Mouse (Mus musculus) urinary bladder, postnatal 14 days (tissue): ENCODE measurements around the gene Vwce.

ENCODE experiments used
- DNase-seq: peaks from one replicate; pipeline ENCODE4 v3.0.0; 2021; ENCODE audit warnings: low spot score

The Vwce gene

DNA sequence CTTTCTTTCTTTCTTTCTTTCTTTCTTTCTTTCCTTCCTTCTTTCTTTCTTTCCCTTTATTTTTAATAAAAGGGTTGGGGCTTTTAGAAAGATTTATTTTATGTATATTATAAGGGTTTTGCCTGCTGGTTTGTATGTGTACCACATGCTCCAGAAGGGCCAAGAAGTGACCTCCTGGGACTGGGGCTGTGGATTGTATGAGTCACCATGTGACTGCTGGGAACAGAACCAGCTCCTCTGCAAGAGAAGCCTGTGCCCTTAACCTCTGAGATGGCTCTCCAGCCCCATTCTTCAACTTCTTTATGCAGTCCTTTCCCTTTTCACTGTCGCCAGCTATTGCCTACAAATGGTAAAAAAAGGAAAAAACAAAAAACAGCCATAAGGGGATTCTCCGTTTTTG lies 11.6 kb downstream of the Vwce start:
- DNase-seq: no peak

- no peak for DNase-seq
These were observed 14.1 kb downstream of the Vwce start for GRCm38 (mm10) chr19:10648156-10648555.

DNA sequence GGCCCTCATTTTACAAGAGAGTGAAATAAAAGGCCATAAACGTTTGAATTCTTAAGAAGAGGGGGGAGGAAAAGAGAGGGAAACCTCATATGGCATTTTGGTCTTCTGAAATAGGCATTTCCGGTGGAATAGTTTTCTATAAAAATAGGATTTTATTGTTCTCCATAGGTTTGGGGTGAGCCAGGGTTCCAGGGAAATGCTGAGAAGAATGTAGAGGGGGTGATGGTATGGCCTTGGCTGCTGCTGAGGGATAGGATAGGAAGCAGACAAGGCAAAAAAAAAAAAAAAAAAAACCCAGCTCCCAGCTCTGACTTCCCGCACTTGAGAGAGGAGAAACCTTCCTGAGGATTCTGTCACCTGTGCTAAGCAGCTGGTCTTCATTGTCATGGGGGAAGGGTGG lies 22.0 kb downstream of the Vwce start:
- no peak for DNase-seq

GRCm38 (mm10) chr19:10657742-10658141 lies 23.7 kb downstream of the Vwce start:
- DNase-seq: no peak

GRCm38 (mm10) chr19:10658406-10658805 lies 24.4 kb downstream of the Vwce start:
- DNase-seq: no peak

GRCm38 (mm10) chr19:10661373-10661772 lies 27.4 kb downstream of the Vwce start:
- DNase-seq: no peak

- no peak for DNase-seq
These were observed 27.9 kb downstream of the Vwce start for GRCm38 (mm10) chr19:10661919-10662318.

DNA sequence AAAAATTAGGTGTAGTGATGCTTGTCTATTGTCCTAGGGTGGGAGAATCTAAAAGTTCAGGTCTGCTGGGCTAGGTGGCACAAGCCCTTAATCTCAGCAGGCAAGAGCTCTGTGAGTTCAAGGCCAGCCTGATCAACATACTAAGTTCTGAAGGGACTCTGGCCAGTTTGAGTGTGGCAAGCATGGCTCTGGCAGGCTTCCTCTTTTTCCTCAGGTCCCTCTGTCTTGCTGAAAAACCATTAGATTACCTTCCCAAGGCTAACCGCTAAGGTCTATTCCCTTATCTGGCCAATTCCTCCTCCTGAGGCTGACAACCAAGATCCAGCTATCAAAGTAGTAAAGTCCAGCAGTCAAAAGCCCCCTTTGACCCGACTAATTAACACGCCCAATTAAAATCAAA lies 28.7 kb downstream of the Vwce start:
- DNase-seq: no peak

DNA sequence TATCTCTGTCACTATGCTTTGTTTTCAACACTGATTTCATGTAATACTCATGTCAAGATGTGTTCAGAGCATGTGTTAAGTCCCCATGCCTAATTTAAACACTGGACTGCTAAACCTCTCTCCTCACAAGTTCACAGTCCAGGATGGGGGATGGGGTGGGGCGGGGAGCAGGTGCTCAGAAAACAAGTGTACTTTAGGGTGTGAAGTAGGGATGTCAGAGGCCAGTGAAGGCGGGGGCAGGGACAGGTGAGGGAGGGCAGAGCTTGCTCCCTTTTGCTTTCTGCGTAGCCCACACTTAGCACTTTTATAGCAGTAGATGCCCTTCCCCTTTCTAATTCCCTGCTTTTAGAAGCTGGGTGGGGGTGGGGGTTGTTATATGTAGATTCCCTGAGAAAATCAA lies 31.1 kb downstream of the Vwce start:
- no peak for DNase-seq

DNA sequence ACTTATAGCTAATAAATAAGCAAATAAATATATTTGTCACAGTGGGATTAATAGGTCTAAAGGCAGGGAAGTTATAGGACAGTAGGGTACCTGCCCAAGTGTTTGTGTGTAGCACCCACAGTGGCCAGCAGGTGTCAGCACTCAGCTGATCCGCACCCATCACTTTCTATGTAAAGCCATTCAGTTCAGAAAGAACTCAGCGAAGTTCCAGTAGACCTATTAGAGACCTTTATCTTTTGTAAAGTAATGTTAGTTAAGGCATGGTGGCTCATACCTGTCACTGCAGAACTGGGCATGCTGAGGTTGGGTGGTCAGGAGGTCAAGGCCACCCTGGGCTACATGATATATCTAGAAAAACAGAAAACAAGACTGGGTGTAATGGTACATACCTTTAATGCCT lies 31.5 kb downstream of the Vwce start:
- peak; percentile 73 for DNase-seq

GRCm38 (mm10) chr19:10671319-10671718 lies 37.3 kb downstream of the Vwce start:
- no peak for DNase-seq

DNA sequence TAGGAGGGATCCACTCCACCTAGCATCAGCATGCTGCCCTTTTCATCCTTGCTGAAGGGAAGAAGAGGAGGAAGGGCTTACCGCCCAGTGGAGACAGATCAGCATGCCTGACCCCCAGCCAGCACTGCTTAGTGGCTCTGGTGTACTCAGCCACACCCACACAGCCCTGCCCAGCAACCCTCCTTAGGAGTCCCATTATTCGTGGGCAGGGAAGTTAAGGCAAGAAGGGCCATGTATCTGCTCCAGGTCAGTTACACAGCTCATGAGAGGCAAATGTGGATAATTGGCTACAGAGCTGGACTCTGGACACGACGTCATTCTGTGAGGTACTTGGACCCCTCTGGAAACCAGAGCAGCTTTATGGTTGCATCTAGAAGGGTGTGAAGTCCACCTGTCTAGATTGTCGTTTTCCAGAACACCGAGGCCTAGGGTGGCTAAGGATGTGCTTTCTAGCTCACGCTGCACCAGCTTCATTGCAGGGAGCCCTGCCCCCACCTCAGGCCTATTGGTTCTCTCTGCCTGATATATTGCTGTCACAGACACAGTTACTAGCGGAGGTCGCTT lies 37.9 kb downstream of the Vwce start:
- no peak for DNase-seq

- DNase-seq: no peak
These were observed 39.3 kb downstream of the Vwce start for GRCm38 (mm10) chr19:10673275-10673674.

- DNase-seq: no peak
These were observed 42.6 kb downstream of the Vwce start for GRCm38 (mm10) chr19:10676656-10677055.

GRCm38 (mm10) chr19:10677915-10678771 lies 44.1 kb downstream of the Vwce start, which contains the start of gene Pga5:
TSS of gene Pga5 (minus strand) at chr19:10678071.
- DNase-seq: peak; percentile 82

DNA sequence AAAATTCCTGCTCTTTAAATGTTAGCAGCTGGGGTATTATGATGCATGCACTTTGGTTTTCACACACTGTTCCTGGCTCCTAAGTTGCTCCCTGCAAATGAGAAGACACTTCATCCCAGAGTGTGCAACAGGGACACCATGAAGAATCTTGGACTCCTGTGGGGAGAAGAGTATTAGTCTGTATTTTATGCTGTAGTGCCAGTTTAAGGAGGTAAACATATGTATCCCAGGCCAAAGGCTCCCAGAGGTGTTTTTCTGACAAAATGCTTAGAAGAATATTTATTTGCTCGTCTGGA lies 44.7 kb downstream of the Vwce start:
- DNase-seq: no peak

DNA sequence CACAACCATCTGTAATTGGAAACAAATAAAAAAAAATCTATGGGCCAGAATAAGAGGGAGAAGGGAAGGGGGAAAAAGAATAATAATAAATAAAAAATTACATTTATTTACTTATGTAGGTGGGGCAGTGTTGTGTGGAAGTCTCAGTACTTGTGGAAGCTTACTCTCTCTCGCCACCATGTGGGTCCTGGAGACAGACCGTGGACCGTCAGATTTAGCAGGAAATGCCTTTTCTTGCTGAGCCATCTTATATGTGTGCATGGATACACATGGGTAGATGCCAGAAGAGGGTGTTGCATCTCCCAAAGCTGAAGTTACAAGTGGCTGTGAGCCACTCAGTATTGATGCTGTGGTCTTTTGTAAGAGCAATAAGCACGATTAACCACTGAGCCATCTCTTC lies 47.6 kb downstream of the Vwce start:
- DNase-seq: no peak

- no peak for DNase-seq
These were observed 51.1 kb downstream of the Vwce start for GRCm38 (mm10) chr19:10685081-10685480.

DNA sequence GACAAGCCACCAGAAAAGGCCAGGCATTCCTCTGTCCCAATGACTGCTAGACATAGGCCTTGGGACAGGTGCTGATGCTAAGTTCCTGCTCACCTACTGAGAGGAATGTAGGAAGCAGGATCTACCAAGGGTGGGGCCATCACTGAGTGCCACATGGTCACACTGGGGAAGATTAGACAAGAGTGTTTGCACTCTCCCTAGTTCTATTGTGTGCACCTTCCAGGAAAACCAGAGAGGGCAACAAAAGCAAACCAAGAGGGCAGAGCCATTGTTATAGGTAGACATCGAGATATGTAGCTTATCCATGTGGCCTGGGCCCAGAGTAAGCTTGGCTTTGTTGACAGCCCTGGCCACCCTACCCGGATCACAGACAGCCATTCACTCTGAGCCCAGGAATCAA lies 51.7 kb downstream of the Vwce start:
- no peak for DNase-seq

- DNase-seq: peak; percentile 95
These were observed 54.7 kb downstream of the Vwce start, which contains the start of gene Vps37c for GRCm38 (mm10) chr19:10688537-10689352. TSS of gene Vps37c (plus strand) at chr19:10688735.

DNA sequence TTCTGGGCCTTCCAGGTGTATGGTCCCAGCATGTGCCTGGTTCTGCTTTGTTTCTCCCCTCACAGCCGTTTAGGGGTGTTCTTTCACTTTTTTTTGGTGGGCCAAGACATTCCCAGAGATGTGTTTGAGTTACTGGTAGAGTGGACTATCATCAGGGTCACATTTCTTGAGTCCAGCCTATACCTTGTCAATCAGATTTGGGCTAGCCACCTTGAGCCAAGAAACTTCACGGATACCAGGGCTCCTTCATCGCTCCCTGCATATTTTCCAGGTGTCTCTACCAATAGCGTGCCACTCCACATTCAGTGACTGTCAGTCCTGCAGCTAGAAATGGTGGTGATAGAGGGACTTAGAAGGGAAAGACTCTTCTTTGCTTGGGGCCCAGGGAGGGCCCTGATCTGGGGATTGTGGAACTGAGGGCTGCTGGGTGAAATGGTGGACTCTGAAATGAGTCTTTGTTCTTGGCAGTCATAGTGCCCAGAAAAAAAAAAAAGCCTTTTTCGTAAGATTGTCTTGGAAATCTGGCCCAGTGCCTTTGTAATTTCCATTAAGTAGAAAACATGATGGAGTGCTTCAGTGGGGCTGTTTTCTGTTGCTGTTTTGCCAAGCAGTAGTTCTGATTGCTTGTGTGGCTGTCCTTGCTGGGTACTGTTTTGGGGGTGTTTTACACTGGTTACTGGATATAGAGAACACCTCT lies 55.6 kb downstream of the Vwce start:
- no peak for DNase-seq

GRCm38 (mm10) chr19:10690336-10690735 lies 56.3 kb downstream of the Vwce start:
- no peak for DNase-seq
